Mouse (Mus musculus) skeletal muscle tissue, adult 2 months (tissue): Measurements from ENCODE around the gene Gata2.

ENCODE experiments used
- DNase-seq: peaks from one replicate; pipeline ENCODE4 v3.0.0-alpha.2; 2012; ENCODE audit warnings: low read depth, low spot score

Gata2 gene

DNA sequence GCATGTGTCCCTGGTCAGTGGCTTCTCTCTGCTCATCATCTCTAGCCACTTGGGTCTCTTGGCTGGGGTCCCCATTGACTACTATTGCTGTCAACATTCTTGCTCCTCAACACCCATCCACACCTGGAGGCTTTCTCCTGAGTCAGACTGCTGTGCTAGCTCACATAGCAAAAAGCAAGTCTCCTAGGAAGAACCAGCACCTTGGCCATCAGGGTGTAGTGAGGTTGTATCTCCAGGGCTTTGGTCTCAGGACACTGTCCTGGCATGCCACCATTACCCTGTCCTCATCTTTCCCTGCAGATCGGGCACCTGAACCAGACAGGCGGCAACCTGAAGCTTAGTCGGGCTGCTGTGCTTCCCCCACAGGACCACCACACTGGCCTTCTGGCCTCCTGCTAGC is 14.6 kb downstream of the Gata2 start:
- DNase-seq, result no peak

GRCm38 (mm10) chr6:88209453-88209852 is 15.8 kb downstream of the Gata2 start:
- no peak for DNase-seq

DNA sequence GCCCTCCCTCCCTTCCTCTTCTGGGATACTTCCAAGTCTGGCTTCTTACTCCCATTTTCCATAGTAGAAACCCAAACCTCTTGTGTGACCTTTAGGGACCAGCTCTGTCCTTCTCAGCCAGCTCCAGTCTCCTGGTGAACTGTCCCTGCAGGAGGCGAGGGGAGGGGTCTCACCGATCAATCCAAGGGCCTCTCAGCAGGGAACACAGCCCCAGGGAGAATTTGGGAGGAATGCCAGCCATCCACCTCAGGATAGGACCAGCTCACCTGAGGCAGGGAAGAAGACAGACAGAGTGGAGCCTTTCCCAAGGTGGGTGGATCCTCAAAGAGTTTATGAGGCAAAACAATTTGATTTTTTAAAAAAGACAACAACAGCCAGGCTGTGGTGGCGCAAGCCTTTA is 16.5 kb downstream of the Gata2 start:
- DNase-seq, result no peak

DNA sequence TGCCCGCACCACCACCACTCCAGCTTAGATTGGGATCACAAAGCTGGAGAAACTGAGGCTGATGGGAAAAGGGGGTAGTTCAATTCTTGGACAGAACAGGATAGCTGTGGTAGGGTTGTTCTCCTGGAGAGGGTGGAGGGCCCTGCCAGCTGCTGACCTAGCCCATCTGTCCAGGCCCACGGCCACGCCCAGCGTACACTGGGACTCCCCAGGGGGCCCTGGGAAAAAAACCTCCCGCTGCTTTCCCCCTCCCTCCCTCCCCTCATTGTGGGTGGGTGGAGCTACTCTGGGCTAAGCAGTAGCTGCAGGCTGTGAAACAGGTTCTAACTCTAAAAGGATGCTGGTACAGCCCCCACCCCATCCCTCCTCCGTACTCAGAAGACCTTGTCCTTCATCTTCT is 22.1 kb downstream of the Gata2 start:
- no peak for DNase-seq

- DNase-seq, result no peak
Observed at GRCm38 (mm10) chr6:88216199-88216598, 22.5 kb downstream of the Gata2 start.

DNA sequence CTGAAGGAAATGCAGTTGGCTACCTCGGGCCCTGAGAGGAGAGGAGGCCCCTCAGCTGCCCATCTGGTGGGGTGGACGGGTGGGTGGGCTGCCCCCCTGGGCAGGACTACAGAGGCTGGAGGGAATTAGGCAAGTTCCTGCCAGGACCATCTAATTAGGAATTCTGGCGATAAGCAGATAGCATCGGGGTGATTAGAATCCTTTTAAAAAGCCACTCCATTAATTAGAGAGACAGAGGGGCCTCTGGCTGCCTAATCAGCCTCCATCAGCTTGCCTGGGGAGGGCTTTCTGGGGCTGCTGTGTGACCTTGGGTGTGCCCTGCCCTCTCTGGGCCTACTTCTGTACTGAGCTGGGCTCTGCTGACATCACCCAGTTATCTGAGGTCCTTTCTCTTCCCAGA is 25.4 kb downstream of the Gata2 start:
- no peak for DNase-seq

GRCm38 (mm10) chr6:88221968-88222367 is 28.3 kb downstream of the Gata2 start, which contains the start of gene Dnajb8:
Gene Dnajb8, plus strand, starts transcription at chr6:88222268.
- DNase-seq, result no peak

- DNase-seq, result no peak
Observed at GRCm38 (mm10) chr6:88226570-88226994, 32.9 kb downstream of the Gata2 start.

GRCm38 (mm10) chr6:88227537-88227936 is 33.8 kb downstream of the Gata2 start:
- DNase-seq, result no peak

DNA sequence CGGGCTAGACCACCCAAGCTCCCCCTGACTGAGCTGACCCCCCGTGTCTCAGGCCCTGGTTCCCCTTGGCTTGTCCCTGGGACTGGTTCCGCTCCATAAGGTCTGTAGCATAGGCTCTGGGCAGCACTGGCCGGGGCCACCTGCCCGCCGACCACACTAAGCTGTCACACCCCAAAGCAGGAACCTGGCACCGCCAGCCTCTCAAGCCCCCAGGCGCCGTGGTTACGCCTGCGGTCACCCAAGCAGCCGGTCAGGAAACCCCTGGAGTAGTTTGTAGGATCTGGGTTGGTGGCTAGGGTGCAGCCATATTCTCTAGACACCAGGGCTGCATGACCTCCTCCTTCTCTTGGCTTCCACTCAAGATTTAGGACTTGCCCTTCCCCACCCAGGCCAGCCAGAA is 35.5 kb downstream of the Gata2 start:
- no peak for DNase-seq

- DNase-seq, result peak; percentile 83
Observed at GRCm38 (mm10) chr6:88231821-88232220, 38.1 kb downstream of the Gata2 start.

GRCm38 (mm10) chr6:88232221-88232620 is 38.5 kb downstream of the Gata2 start:
- DNase-seq, result no peak

DNA sequence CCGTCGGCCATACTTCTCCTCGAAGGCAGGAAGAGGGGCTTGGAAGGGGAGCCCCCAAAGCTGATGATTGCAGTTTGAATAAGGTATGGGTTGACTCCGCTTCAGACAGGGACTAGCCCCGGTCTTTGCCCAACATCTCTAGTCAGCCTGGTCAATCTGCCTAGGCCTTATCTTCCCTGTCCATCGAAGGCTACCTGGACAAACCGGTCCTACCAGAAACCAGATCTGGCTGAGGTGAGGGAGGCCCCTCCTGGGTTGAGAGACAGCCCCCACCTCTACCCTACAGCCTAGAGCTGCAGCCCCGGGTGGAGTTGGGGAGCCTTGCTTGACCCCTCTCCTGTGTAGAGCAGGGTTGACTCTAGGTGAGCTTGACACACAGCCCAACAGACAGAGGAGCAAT is 40.3 kb downstream of the Gata2 start:
- DNase-seq, result no peak

DNA sequence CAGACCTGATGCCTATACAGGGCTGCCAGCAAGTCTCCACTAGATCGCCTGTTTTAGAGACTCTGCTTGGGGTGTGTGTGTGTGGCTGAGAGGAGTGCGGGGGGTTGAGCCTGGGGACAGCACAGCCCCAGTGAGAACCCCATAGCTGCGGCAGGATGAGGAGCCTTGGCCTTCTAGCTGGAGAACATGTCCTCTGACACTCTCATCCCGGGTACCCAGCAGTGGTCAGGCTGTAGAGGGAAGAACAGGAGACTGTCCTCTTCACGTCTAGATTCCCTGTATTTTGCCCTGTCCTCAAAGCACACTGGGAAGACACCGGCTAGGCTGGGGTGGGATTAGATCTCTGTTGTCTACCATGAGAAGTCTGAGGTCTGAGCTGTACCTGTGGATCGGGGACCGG is 41.8 kb downstream of the Gata2 start:
- no peak for DNase-seq

DNA sequence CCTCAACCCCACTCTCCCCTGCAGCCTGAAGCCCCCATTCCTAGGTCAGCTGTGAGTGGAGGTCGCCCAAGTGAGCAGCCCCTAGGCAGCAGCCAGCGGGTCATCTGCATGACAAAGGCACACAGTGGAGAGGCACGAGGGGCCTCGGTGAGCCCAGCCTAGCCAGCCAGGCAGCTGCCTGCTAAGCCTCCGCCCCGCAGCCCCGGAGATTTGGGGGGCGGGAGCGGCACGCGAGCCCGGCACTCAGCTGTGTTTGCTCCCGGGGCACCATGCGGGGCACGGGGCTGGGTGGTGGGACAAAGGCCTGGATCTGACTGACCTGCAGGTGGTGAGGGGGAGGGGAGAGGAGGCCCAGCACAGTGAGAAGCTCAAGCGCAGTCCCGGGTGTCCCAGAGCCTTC is 42.3 kb downstream of the Gata2 start:
- DNase-seq, result no peak

DNA sequence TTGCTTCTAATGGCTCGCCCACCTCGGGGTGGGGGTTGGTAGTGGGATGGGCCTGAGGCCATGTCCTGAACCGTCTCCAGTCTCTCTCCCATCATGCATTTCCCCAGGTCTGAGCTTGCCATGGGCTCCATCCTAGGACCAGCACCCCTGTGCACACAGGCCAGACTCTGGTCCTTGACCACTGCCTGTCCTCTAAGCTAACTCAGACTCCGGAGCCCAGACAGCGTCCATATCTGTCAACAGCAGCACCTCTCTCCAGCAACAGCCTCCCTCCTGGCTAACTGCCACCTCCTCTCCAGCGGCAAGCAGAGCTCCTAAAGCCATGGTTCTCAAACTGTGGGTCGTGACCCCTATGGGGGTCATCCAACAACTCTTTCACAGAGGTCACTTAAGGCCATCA is 42.8 kb downstream of the Gata2 start:
- no peak for DNase-seq

DNA sequence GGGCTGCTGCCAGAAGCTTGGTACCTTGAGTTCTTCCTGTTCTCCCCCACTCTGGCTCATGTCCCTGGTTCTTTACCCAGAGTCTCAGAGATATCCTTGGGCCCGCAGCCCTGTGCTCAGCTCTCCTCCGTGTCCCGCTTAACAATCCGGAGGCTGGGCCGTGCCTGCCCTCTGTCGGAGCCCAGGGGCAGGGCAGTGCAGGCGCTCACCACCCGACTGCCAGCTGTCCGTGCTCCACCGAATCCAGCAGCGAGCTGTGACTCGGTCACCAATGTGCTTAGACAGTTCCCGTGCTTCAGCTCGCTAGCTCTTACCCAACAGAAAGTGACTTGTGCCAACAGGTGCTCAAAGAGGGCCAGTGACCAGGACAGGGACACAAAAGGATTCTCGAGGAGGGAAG is 48.9 kb downstream of the Gata2 start:
- DNase-seq, result peak; percentile 31

GRCm38 (mm10) chr6:88249231-88249630 is 55.5 kb downstream of the Gata2 start:
- no peak for DNase-seq

GRCm38 (mm10) chr6:88251396-88251795 is 57.7 kb downstream of the Gata2 start:
- no peak for DNase-seq

DNA sequence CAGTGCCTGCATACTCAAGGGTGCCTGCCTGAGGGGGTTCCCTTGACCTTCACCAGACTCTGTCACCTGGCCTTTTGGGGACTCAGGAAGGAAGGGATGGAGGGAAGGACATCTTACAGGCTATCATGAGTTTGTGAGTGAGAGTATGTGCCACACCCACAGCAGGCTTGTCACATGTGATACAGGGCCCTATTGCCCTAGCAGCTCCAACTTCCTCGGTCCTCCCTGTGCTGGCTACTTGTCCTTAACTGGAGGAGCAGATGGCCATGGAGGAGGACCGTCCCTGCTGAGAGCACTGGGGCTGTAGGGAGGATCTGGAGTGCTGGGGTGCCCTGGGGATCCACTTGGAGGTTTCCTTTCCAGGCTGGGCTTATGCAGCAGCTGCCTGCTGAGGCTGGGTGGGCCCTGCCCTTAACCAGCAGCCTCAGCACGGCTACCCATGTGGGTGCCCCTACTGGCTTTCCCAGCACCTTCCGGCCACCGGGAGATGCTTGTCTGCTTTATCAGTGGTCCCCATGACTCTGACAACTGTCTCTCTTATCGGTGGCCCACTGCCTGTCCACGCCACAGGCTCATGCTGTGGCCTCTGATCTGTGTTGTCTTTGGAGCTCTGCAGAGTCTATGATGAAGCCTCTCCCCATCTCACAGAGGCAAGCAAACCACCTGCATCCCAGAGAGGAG is 58.2 kb downstream of the Gata2 start:
- no peak for DNase-seq

DNA sequence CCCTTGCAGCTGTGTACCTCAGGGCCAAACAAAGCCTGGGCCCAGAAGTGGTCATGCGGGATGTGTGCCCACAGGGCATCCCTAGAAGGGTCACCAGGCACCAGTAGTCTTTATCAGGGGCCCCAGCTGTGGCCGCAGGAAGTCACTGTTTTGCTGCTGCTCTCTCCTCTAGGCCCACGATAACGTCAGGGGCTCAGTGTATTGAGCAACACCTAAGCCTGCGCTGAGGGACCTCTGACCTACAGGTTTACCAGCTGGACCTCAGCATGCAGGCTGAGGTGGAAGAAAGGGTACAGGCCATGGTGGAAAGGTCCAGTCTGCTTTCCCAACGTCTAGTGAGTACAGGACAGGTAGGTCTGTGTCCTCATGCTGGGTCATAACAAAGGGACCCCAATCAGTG is 60.4 kb downstream of the Gata2 start:
- no peak for DNase-seq

DNA sequence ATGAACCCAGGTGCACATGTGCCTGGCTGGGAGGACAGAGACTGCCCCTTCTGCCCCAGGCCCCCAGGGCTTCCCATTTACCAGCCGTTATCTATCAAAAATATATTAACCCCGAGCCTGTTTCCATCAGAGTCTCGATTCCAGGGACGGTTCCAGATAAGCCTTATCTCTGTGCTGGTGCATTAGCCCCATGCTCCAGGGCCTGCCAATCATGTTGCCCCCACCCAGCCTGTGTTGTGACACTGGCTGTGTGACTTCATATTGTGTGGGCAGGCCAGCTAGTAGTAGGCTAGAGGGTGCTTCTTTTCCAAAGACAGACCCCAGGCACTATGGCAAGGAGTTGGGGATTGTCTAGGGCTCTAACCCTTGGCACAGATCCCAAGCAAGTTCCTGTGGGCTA is 61.7 kb downstream of the Gata2 start:
- no peak for DNase-seq
